Mouse (Mus musculus): ENCODE data around the gene Spata7. TPM values are rescaled to one million over a fixed set of nuclear protein-coding genes. Genes with fewer than 3 reads are reported as not detected.
"Not testable (repeated sequence)": the region's sequence is repeated elsewhere in the genome, so short reads cannot be mapped to it uniquely, and the experiment has no call there.

Spata7 gene
- polyA plus RNA-seq, 1 experiment, result 0.81 TPM

DNA sequence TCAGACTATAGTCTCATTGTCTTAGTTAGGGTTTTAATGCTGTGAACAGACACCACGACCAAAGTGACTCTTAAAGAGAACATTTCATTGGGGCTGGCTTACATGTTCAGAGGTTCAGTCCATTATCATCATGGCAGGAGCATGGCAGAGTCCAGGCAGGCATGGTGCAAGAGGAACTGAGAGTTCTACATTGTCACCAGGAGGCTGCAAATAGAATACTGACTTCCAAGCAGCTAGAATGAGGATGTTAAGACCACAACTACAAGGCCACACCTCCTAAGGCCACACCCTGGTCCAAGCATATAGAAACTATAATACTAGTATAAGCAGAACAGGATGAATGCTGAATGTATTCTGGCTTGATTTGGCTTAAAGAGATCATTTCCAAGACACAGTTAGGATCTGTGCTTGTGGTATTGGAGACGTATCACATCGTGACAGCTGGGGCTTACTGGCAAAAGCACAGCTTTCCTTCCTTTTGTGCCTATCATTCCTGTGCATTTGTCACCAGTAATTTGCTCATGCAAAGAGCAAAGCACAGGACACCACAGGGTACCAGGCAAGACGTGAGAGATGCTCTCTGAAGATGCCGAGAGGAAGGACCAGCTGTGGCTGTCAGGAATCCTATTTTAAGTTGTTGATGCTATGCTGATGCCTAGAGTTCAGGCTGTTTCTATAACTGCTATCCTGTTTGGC is 21.2 kb upstream of the Spata7 start:
- H3K36me3 ChIP-seq (ENCODE audit: control insufficient read depth, insufficient read depth, low read length), result no peaks in the 10 kb centered on the region
- no peaks in the 10 kb centered on the region for H3K27me3 ChIP-seq (ENCODE audit: control insufficient read depth, insufficient read depth, low read length)
- no peak overlapping the region for H3K4me3 ChIP-seq (ENCODE audit: extremely low read depth, insufficient read depth, insufficient read length)
- H3K27ac ChIP-seq (ENCODE audit: insufficient read depth, low read length), result no peak overlapping the region
- WGBS, result 70% methylated on average over 5 of the region's 5 CpGs
- DNase-seq (ENCODE audit: low read depth in 1 of 2, low spot score in 2 of 2), result peak; percentile 6 to 28
- no peak for TF ChIP-seq CTCF (IDR thresholded peaks at IDR 0.05; ENCODE audit: extremely low read depth, insufficient read depth, insufficient read length, insufficient replicate concordance)
- TF ChIP-seq POLR2A (IDR thresholded peaks at IDR 0.05; ENCODE audit: low read depth, low read length), result no peak
- peaks cover 5% of the 10 kb centered on the region; the same call in 1 of the 2 replicates for H3K4me1 ChIP-seq (ENCODE audit: control insufficient read depth, insufficient read depth, insufficient read length)

DNA sequence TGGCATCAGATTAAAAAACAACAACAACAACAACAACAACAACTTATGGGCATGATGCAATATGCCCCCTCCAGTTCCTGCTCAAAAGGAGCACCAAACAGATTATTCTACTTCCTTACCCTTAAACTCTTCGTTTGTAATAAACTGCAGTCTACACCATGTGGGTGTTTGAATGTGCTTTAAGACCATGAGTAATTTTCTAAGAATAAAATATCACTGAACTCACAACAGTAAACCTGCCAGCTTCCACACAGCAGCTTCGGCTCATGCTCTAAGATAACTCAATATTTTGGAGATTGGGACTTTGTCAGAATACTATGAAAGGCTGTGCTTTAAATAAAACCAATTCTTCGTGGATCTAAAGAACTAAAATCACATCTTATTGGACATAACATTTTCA is 17.6 kb upstream of the Spata7 start:
- 80% methylated on average over 3 of the region's 3 CpGs for WGBS
- Histone ChIP-seq H3K4me1 (ENCODE audit: control insufficient read depth, insufficient read depth, insufficient read length) (peaks cover 4% of the 10 kb centered on the region; the same call in 1 of the 2 replicates), H3K36me3 (ENCODE audit: control insufficient read depth, insufficient read depth, low read length) (no peaks in the 10 kb centered on the region), H3K27me3 (ENCODE audit: control insufficient read depth, insufficient read depth, low read length) (no peaks in the 10 kb centered on the region), H3K4me3 (ENCODE audit: extremely low read depth, insufficient read depth, insufficient read length) (no peak overlapping the region), H3K27ac (ENCODE audit: insufficient read depth, low read length) (no peak overlapping the region)
- no peak for DNase-seq (ENCODE audit: low read depth in 1 of 2, low spot score in 2 of 2)
- no peak for TF ChIP-seq POLR2A (IDR thresholded peaks at IDR 0.05; ENCODE audit: low read depth, low read length)
- TF ChIP-seq CTCF (IDR thresholded peaks at IDR 0.05; ENCODE audit: extremely low read depth, insufficient read depth, insufficient read length, insufficient replicate concordance), result no peak

DNA sequence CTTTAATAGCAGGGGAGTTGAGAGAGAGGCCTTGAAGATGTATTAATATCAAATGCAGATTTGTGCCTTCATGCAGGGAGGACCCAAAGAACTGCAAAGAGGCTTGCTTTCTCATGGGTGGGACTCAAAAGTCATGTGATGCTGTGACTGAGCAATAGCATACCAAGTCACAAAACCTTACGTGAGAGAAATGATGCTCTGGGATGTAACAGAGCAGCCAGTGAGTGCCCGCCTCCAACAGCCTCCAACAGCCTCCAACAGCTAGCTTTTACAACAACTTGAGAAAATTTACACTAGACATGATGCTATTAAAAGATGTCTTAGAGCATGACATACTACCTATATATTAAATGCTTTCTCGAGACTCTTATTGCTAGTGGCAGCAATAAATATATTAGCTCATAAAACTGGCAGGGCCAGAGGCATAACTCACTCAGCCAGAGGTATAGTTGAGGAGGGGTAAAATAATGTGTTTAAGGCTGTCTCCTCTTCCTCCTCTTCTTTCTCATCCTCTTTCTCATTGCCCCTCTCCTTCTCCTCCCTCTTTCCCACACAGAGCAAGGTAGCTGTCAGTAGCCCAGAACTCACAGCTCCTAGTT is 12.9 kb upstream of the Spata7 start:
- TF ChIP-seq POLR2A (IDR thresholded peaks at IDR 0.05; ENCODE audit: low read depth, low read length) (no peak), CTCF (IDR thresholded peaks at IDR 0.05; ENCODE audit: extremely low read depth, insufficient read depth, insufficient read length, insufficient replicate concordance) (no peak)
- 85% methylated on average over 3 of the region's 3 CpGs for WGBS
- DNase-seq (ENCODE audit: low read depth in 1 of 2, low spot score in 2 of 2), result no peak
- H3K36me3 ChIP-seq (ENCODE audit: control insufficient read depth, insufficient read depth, low read length), result no peaks in the 10 kb centered on the region
- no peak overlapping the region for H3K27ac ChIP-seq (ENCODE audit: insufficient read depth, low read length)
- H3K4me1 ChIP-seq (ENCODE audit: control insufficient read depth, insufficient read depth, insufficient read length), result 0 out of 2 replicates have a peak, but pooled peaks cover 3% of the 10 kb centered on the region
- no peak overlapping the region for H3K4me3 ChIP-seq (ENCODE audit: extremely low read depth, insufficient read depth, insufficient read length)
- H3K27me3 ChIP-seq (ENCODE audit: control insufficient read depth, insufficient read depth, low read length), result no peaks in the 10 kb centered on the region

- H3K4me3 ChIP-seq (ENCODE audit: extremely low read depth, insufficient read depth, insufficient read length), result no peak overlapping the region
Measured at GRCm38 (mm10) chr12:98615746-98616145, 12.2 kb upstream of the Spata7 start.

GRCm38 (mm10) chr12:98619496-98619895 is 8.5 kb upstream of the Spata7 start:
- TF ChIP-seq POLR2A (IDR thresholded peaks at IDR 0.05; ENCODE audit: low read depth, low read length), result no peak
- no peak for TF ChIP-seq CTCF (IDR thresholded peaks at IDR 0.05; ENCODE audit: extremely low read depth, insufficient read depth, insufficient read length, insufficient replicate concordance)
- Histone ChIP-seq H3K4me3 (ENCODE audit: extremely low read depth, insufficient read depth, insufficient read length) (no peak overlapping the region), H3K27ac (ENCODE audit: insufficient read depth, low read length) (no peak overlapping the region), H3K36me3 (ENCODE audit: control insufficient read depth, insufficient read depth, low read length) (no peaks in the 10 kb centered on the region), H3K27me3 (ENCODE audit: control insufficient read depth, insufficient read depth, low read length) (no peaks in the 10 kb centered on the region), H3K4me1 (ENCODE audit: control insufficient read depth, insufficient read depth, insufficient read length) (0 out of 2 replicates have a peak, but pooled peaks cover 3% of the 10 kb centered on the region)
- WGBS, result 88% methylated on average over 2 of the region's 2 CpGs
- no peak for DNase-seq (ENCODE audit: low read depth in 1 of 2, low spot score in 2 of 2)

More at GRCm38 (mm10) chr12:98615746-98616145, 12.2 kb upstream of the Spata7 start:
- Histone ChIP-seq H3K27me3 (ENCODE audit: control insufficient read depth, insufficient read depth, low read length) (no peaks in the 10 kb centered on the region), H3K36me3 (ENCODE audit: control insufficient read depth, insufficient read depth, low read length) (no peaks in the 10 kb centered on the region), H3K27ac (ENCODE audit: insufficient read depth, low read length) (no peak overlapping the region), H3K4me1 (ENCODE audit: control insufficient read depth, insufficient read depth, insufficient read length) (0 out of 2 replicates have a peak, but pooled peaks cover 3% of the 10 kb centered on the region)
- TF ChIP-seq CTCF (IDR thresholded peaks at IDR 0.05; ENCODE audit: extremely low read depth, insufficient read depth, insufficient read length, insufficient replicate concordance) (no peak), POLR2A (IDR thresholded peaks at IDR 0.05; ENCODE audit: low read depth, low read length) (no peak)
- peak in 1 of 2 experiments; percentile 25 for DNase-seq (ENCODE audit: low read depth in 1 of 2, low spot score in 2 of 2)
- WGBS, result 20% methylated on average over 5 of the region's 5 CpGs

DNA sequence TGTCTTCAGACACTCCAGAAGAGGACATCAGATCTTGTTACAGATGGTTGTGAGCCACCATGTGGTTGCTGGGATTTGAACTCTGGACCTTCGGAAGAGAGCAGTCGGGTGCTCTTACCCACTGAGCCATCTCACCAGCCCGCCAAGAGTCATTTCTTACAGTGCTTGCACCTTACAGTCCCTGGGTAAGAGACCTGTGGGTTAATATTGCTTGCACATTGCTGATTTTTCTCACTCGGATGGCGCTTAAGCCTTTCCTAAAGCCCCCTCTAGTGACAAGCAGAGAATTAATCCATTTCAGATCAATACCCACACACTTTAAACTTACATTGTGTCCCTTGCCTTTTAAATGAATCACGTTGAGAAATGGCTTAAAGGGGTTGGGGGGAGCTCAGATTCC is 7.0 kb upstream of the Spata7 start:
- H3K4me1 ChIP-seq (ENCODE audit: control insufficient read depth, insufficient read depth, insufficient read length); H3K27me3 ChIP-seq (ENCODE audit: control insufficient read depth, insufficient read depth, low read length); H3K27ac ChIP-seq (ENCODE audit: insufficient read depth, low read length); H3K4me3 ChIP-seq (ENCODE audit: extremely low read depth, insufficient read depth, insufficient read length); DNase-seq (ENCODE audit: low read depth in 1 of 2, low spot score in 2 of 2); H3K36me3 ChIP-seq (ENCODE audit: control insufficient read depth, insufficient read depth, low read length): not testable (repeated sequence)
- WGBS, result 49% methylated on average over 6 of the region's 6 CpGs

GRCm38 (mm10) chr12:98623266-98623665 is 4.7 kb upstream of the Spata7 start:
- not testable (repeated sequence) for H3K4me3 ChIP-seq (ENCODE audit: extremely low read depth, insufficient read depth, insufficient read length); H3K4me1 ChIP-seq (ENCODE audit: control insufficient read depth, insufficient read depth, insufficient read length); H3K27ac ChIP-seq (ENCODE audit: insufficient read depth, low read length); H3K36me3 ChIP-seq (ENCODE audit: control insufficient read depth, insufficient read depth, low read length); H3K27me3 ChIP-seq (ENCODE audit: control insufficient read depth, insufficient read depth, low read length); DNase-seq (ENCODE audit: low read depth in 1 of 2, low spot score in 2 of 2)
- 90% methylated on average over 10 of the region's 10 CpGs for WGBS
